Mouse (Mus musculus) olfactory bulb, adult 2 months (tissue): ENCODE measurements at regions not wholly inside any gene's neighbourhood (a gene's known extent, or its start where the extent isn't known, plus 50 kb on each side); places are given as distances from the start of the nearest gene placed in this dataset.

Experiments
- CTCF ChIP-seq: fragments of 200-500 bp; IDR thresholded peaks from 2 replicates; pipeline ENCODE4 v1.5.1; 2012; ENCODE audit warnings: low read depth, mild to moderate bottlenecking, low read length, moderate library complexity; ENCODE audit not compliant: insufficient read depth
- POLR2A ChIP-seq: fragments of 200-500 bp; IDR thresholded peaks from 2 replicates; pipeline ENCODE4 v1.6.1; 2012; ENCODE audit warnings: mild to moderate bottlenecking, low read depth, low read length, moderate library complexity; ENCODE audit not compliant: insufficient read depth

DNA sequence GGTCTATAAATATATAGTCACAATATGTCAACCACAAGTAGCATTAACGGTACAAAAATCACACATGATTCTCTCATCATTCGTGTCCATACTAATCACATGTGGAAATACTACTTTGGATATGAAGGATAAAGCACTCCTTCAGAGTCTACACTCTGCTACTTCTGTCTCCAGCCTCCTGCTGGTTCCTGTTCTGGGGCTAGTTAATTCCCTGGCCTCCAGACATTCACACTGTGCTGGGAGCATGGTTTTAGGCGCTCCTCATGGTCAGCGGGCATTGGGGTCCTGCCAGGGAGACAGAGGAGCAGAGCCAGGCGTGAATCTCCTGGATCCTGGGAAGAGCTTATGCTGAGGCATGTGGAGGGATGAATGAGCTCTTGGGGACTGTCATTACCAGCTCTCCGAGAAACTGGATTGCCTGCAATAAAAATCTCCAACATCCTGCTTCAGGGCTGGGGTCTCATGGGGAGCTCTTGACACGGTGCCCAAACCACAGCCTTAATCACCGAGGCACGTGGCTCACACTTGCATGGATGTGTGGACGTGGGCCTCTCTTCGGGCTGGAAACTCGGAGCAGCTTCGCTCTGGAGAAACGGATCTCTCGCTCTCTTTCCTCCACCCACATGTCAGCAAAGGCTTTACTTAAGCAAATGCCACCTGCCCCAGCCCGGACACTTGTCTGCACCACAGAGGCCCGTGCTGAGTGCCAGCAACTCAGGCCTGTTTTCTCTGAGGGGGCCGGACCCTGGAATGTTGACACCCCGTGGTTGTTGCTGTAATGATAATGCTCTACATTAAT is 69.2 kb downstream of the Ackr3 start:
- TF ChIP-seq CTCF: no peak
- no peak for TF ChIP-seq POLR2A
